ENCODE assay signal across 8 mouse cellular contexts in genomic region chr7:84018291-84019266, GRCm38 (mm10).
DNase-seq lines count a peak whose midpoint lies in the region; ATAC-seq lines count a peak whose summit lies in the region.

No protein-coding gene starts in this region.

- H3K36me3 ChIP-seq in forebrain, embryonic 10.5 days (replicated peaks) = no peaks in the 10 kb centered on the region

- H3K9me3 ChIP-seq in forebrain, embryonic 10.5 days = no peaks in the 10 kb centered on the region

- peaks cover 4% of the 10 kb centered on the region; the same call in 1 of the 2 replicates for H3K4me1 ChIP-seq in forebrain, embryonic 10.5 days

- H3K4me3 ChIP-seq in forebrain, embryonic 10.5 days = no peak overlapping the region

- DNase-seq in adrenal gland, postnatal 36 days = peak; percentile 66 to 69
- DNase-seq in gastrocnemius, adult 18-20 months (ENCODE audit: low spot score) = peak; percentile 49
- DNase-seq in kidney, adult 18-20 months = peak; percentile 30
- DNase-seq in ovary, adult 18-20 months (ENCODE audit: low spot score) = peak; percentile 64
- DNase-seq in layer of hippocampus, adult 9-11 months = no peak
- DNase-seq in forebrain, embryonic 10.5 days (ENCODE audit: extremely low spot score, low spot score) = no peak

- no peak overlapping the region for H3K27ac ChIP-seq in forebrain, embryonic 10.5 days

- no peak for ATAC-seq in activated CD4-positive, CD25-positive, alpha-beta regulatory T cell, adult 4 months
- no peak for ATAC-seq in inflammation-experienced regulatory T-cells, adult 6 months

- no peaks in the 10 kb centered on the region for H3K27me3 ChIP-seq in forebrain, embryonic 10.5 days (ENCODE audit: poor library complexity, severe bottlenecking)

- WGBS in forebrain, embryonic 10.5 days = 79% methylated on average over 5 of the region's 5 CpGs

Comparison
In these comparisons a context has a peak if more than half of its experiments do, and no peak if none do; other contexts are left out.
1. DNase-seq: peak in adrenal gland, postnatal 36 days (2 of 2), gastrocnemius, adult 18-20 months (single experiment), kidney, adult 18-20 months (single experiment) and ovary, adult 18-20 months (single experiment); none in layer of hippocampus, adult 9-11 months (single experiment) and forebrain, embryonic 10.5 days (single experiment).